Mouse (Mus musculus) liver, embryonic 14.5 days (tissue): ENCODE measurements around the gene Zyg11b. TPM values are rescaled to one million over a fixed set of nuclear protein-coding genes. Genes with fewer than 3 reads are reported as not detected.

Experiments used
- ATAC-seq: fragments of 200-750 bp; cut with Nextera tagmentation; 2 replicates; pipeline ENCODE4 v1.8.0; 2017; ENCODE audit warnings: moderate number of reproducible peaks, mild to moderate bottlenecking, moderate library complexity; ENCODE audit not compliant: insufficient read depth
- DNase-seq, 3 experiments: peaks; one replicate each; pipeline ENCODE4 v3.0.0-alpha.2; 2012 to 2013; ENCODE audit warnings: low read depth in 3 of 3, low spot score in 3 of 3
- H3K27ac ChIP-seq: fragments of 300-500 bp; sonication (generic); 2 replicates; pipeline ENCODE4 v1.5.1; 2014; ENCODE audit warnings: moderate library complexity, mild to moderate bottlenecking, control low read depth, inconsistent platforms
- H3K27me3 ChIP-seq: fragments of 300-500 bp; sonication (generic); 2 replicates; pipeline ENCODE4 v1.6.1; 2014; ENCODE audit warnings: mild to moderate bottlenecking, low read length, moderate library complexity; ENCODE audit not compliant: control insufficient read depth, insufficient read depth
- H3K36me3 ChIP-seq: fragments of 300-500 bp; sonication (generic); replicated peaks from 2 replicates; pipeline ENCODE4 v1.6.1; 2014; ENCODE audit warnings: low read depth; ENCODE audit not compliant: control insufficient read depth, insufficient read depth
- H3K4me1 ChIP-seq, 2 experiments: fragments of 200-500 bp in 1 of 2; fragments of 300-500 bp in 1 of 2; sonication (generic) in 1 of 2; replicated peaks; 2 replicates each; pipeline ENCODE4 v1.6.1; 2012 to 2014; ENCODE audit warnings: antibody characterized with exemption in 1 of 2, inconsistent platforms in 1 of 2, low read length in 1 of 2; ENCODE audit not compliant: control insufficient read depth in 2 of 2, insufficient read depth in 2 of 2
- H3K4me2 ChIP-seq: fragments of 300-500 bp; sonication (generic); 2 replicates; pipeline ENCODE4 v1.6.1; 2014; ENCODE audit warnings: low read depth, mild to moderate bottlenecking, control low read depth, moderate library complexity
- H3K4me3 ChIP-seq, 2 experiments: fragments of 200-500 bp in 1 of 2; fragments of 300-500 bp in 1 of 2; sonication (generic) in 1 of 2; 2 replicates each; pipeline ENCODE4 v1.5.1; 2012 to 2014; ENCODE audit warnings: low read depth in 2 of 2, low read length in 2 of 2, mild to moderate bottlenecking in 2 of 2, control low read depth in 1 of 2, inconsistent platforms in 1 of 2, moderate library complexity in 1 of 2; ENCODE audit not compliant: insufficient read depth in 1 of 2
- H3K9ac ChIP-seq: fragments of 300-500 bp; sonication (generic); replicated peaks from 2 replicates; pipeline ENCODE4 v1.6.1; 2014; ENCODE audit warnings: mild to moderate bottlenecking, control low read depth, moderate library complexity
- H3K9me3 ChIP-seq: fragments of 300-500 bp; sonication (generic); 2 replicates; pipeline ENCODE4 v1.6.1; 2016; ENCODE audit warnings: low read length, mixed read lengths; ENCODE audit not compliant: control insufficient read depth
- CTCF ChIP-seq: IDR thresholded peaks from 2 replicates; pipeline ENCODE4 v1.5.1; 2016; ENCODE audit warnings: antibody characterized with exemption, low read depth, control low read depth
- EP300 ChIP-seq: IDR thresholded peaks from 2 replicates; pipeline ENCODE4 v1.6.1; 2016; ENCODE audit warnings: antibody characterized with exemption, low read depth
- WGBS: fragments of 180-500 bp; shearing (Covaris S2); extraction: QIAGEN DNeasy Blood & Tissue Kit; methylation state at CpG from one replicate; pipeline ENCODE4 v1.1.7; 2014; ENCODE audit not compliant: insufficient replicate concordance; 5-methylcytosine and 5-hydroxymethylcytosine counted together
- polyA plus RNA-seq, 2 experiments: library from polyadenylated mRNA; depleted of rRNA in 1 of 2; stranded (reverse) in 1 of 2; unstranded in 1 of 2; fragments of >200 nt; fragmentation: Nextera tagmentation in 1 of 2; extraction: Ambion mirVana in 1 of 2; gene quantifications; 2 replicates each; pipeline versions ENCODE4 v1.2.1 to v1.2.3; 2012 to 2014

The Zyg11b gene
- polyA plus RNA-seq, 2 experiments: 2.2 to 2.3 TPM

DNA sequence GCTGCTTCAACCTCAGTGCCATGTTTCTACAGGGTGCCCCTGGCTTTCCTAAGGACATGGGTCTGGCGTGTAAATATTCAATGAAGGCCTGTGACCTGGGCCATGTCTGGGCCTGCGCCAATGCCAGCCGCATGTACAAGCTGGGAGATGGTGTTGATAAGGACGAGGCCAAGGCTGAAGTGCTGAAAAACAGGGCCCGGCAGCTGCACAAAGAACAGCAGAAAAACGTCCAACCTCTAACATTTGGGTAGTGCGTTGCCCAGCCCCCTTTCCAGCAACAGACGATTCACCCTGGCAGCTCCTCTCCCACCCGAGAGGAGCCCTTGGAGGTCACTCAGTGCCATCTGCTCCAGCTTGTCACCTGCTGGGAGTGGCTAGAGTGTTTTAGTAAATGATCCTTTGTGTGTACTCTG is 37.4 kb upstream of the Zyg11b start:
- Histone ChIP-seq H3K9ac (no peak overlapping the region), H3K4me3 (no peak overlapping the region), H3K4me2 (no peak overlapping the region), H3K36me3 (peaks cover 2% of the 10 kb centered on the region), H3K27ac (no peak overlapping the region), H3K4me1 (peaks cover 0 to 3% of the 10 kb centered on the region in 2 experiments; a peak in 2 of 4 replicates), H3K27me3 (no peaks in the 10 kb centered on the region), H3K9me3 (no peaks in the 10 kb centered on the region)
- no peak for ATAC-seq
- TF ChIP-seq CTCF: no peak
- TF ChIP-seq EP300: no peak
- 69% methylated on average over 9 of the region's 9 CpGs for WGBS
- DNase-seq: no peak

- DNase-seq: no peak
- TF ChIP-seq EP300: no peak
- no peak for TF ChIP-seq CTCF
- Histone ChIP-seq H3K4me3 (no peak overlapping the region), H3K4me2 (no peak overlapping the region), H3K9me3 (no peaks in the 10 kb centered on the region), H3K27ac (no peak overlapping the region), H3K36me3 (peaks cover 2% of the 10 kb centered on the region), H3K9ac (no peak overlapping the region), H3K4me1 (peaks cover 0 to 3% of the 10 kb centered on the region in 2 experiments; a peak in 2 of 4 replicates), H3K27me3 (no peaks in the 10 kb centered on the region)
- WGBS: 57% methylated on average over 3 of the region's 3 CpGs
- ATAC-seq: no peak
Measured at GRCm38 (mm10) chr4:108337817-108338216, 36.9 kb upstream of the Zyg11b start.

GRCm38 (mm10) chr4:108336765-108337164 is 35.9 kb upstream of the Zyg11b start:
- DNase-seq: no peak
- Histone ChIP-seq H3K9ac (no peak overlapping the region), H3K4me2 (no peak overlapping the region), H3K36me3 (peaks cover 2% of the 10 kb centered on the region), H3K9me3 (no peaks in the 10 kb centered on the region), H3K27me3 (no peaks in the 10 kb centered on the region), H3K4me1 (peaks cover 0 to 3% of the 10 kb centered on the region in 2 experiments; a peak in 2 of 4 replicates), H3K27ac (no peak overlapping the region), H3K4me3 (no peak overlapping the region)
- no peak for ATAC-seq
- TF ChIP-seq EP300 (no peak), CTCF (no peak)
- whole genome bisulfite sequencing: 42% methylated on average over 2 of the region's 2 CpGs

DNA sequence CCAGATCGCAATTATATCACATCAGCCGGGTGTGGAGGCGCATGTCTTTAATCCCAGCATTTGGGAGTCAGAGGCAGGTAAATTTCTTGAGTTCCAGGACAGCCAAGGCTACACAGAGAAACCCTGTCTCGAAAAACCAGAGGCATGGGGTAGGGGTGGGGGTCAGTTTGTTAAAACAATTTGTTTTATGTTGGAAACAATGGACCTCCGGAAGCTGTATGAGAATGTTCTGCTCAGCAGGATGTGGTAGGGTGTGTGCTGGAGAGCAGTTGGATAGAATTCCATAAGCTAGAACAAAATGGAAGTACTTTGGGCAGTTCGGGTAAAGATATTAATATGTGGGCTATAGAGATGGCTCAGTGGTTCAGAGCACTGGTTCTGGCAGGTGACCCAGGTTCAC is 34.5 kb upstream of the Zyg11b start:
- no peak overlapping the region for H3K4me3 ChIP-seq
- no peaks in the 10 kb centered on the region for H3K27me3 ChIP-seq
- peaks cover 0 to 3% of the 10 kb centered on the region in 2 experiments; a peak in 3 of 4 replicates for H3K4me1 ChIP-seq
- DNase-seq (no peak), ATAC-seq (no peak)
- no peak for TF ChIP-seq CTCF
- no peak for TF ChIP-seq EP300
- H3K4me2 ChIP-seq: no peak overlapping the region
- peaks cover 2% of the 10 kb centered on the region for H3K36me3 ChIP-seq
- no peak overlapping the region for H3K9ac ChIP-seq
- H3K9me3 ChIP-seq: no peaks in the 10 kb centered on the region
- WGBS: 80% methylated on average over 6 of the region's 6 CpGs
- H3K27ac ChIP-seq: no peak overlapping the region

DNA sequence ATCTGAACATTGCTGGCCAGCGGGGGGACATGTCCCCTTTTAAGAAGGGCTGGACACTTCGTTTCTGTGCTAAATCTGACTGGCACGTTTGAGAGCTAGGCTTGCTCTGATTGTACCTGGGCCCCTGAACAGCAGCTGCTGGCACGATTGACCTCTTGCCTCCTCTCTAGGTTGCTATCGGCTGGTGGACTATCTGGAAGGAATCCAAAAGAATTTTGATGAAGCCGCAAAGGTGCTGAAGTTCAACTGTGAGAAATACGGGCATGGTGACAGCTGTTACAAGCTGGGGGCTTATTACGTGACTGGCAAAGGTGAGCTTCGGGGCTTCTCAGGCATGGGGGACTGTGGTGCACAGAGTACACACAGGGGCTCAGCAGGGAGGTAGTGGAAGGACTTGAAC is 31.1 kb upstream of the Zyg11b start:
- H3K4me2 ChIP-seq: no peak overlapping the region
- no peaks in the 10 kb centered on the region for H3K27me3 ChIP-seq
- H3K4me3 ChIP-seq: no peak overlapping the region
- H3K27ac ChIP-seq: no peak overlapping the region
- WGBS: 72% methylated on average over 9 of the region's 9 CpGs
- peaks cover 2% of the 10 kb centered on the region; the same call in 1 of the 2 replicates for H3K36me3 ChIP-seq
- ATAC-seq (no peak), DNase-seq (no peak)
- H3K9me3 ChIP-seq: no peaks in the 10 kb centered on the region
- H3K4me1 ChIP-seq: peaks cover 6 to 11% of the 10 kb centered on the region in 2 experiments
- no peak overlapping the region for H3K9ac ChIP-seq
- TF ChIP-seq EP300: no peak
- TF ChIP-seq CTCF: no peak
